Mouse (Mus musculus) bone marrow macrophage, adult 2 months (primary cell): ENCODE measurements around the gene Adcy5. TPM values are rescaled to one million over a fixed set of nuclear protein-coding genes. Genes with fewer than 3 reads are reported as not detected.

Experiments used
- H3K27ac ChIP-seq: 2 replicates; pipeline ENCODE4 v1.5.1; 2012; ENCODE audit warnings: low read depth, low read length; ENCODE audit not compliant: insufficient read depth
- H3K4me1 ChIP-seq: 2 replicates; pipeline ENCODE4 v1.6.1; 2012; ENCODE audit warnings: low read length; ENCODE audit not compliant: control insufficient read depth, insufficient read depth
- H3K4me3 ChIP-seq: 2 replicates; pipeline ENCODE4 v1.5.1; 2012; ENCODE audit warnings: mild to moderate bottlenecking, low read length, moderate library complexity; ENCODE audit not compliant: insufficient read depth
- CTCF ChIP-seq: IDR thresholded peaks from 2 replicates; pipeline ENCODE4 v1.5.1; 2012; ENCODE audit warnings: low read depth, mild to moderate bottlenecking, low read length, moderate library complexity
- POLR2A ChIP-seq: IDR thresholded peaks from 2 replicates; pipeline ENCODE4 v1.6.1; 2012; ENCODE audit warnings: mild to moderate bottlenecking, low read depth, low read length, borderline replicate concordance
- polyA plus RNA-seq: library from polyadenylated mRNA; stranded (reverse); fragments of >200 nt; gene quantifications from 2 replicates; pipeline ENCODE4 v1.2.4, GENCODE M21; 2012; ENCODE audit not compliant: missing spikeins, insufficient read depth, insufficient read length

Adcy5 gene
- polyA plus RNA-seq, 1 experiment: not detected

DNA sequence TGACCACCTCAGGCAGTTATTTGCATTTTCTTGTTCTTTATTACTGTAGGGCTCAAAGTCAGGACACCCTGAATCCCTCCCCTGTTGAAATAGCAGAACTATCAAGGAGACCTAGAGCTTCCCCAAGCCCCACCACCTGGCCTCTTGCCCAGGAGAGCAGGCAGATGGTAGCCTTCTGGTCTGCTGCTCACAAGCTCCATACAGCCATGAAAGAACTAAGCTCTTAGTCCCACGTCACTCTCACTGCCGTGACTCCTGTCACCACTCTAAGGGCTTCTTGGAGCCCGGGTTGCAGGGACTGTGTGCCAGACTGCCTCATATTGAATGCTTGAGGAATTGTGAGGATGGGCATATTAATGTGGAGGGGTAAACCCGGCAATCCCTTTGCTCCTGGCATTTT is 69.3 kb downstream of the Adcy5 start:
- H3K4me1 ChIP-seq: no peaks in the 10 kb centered on the region
- H3K27ac ChIP-seq: no peak overlapping the region
- no peak for TF ChIP-seq CTCF
- no peak for TF ChIP-seq POLR2A
- no peak overlapping the region for H3K4me3 ChIP-seq

DNA sequence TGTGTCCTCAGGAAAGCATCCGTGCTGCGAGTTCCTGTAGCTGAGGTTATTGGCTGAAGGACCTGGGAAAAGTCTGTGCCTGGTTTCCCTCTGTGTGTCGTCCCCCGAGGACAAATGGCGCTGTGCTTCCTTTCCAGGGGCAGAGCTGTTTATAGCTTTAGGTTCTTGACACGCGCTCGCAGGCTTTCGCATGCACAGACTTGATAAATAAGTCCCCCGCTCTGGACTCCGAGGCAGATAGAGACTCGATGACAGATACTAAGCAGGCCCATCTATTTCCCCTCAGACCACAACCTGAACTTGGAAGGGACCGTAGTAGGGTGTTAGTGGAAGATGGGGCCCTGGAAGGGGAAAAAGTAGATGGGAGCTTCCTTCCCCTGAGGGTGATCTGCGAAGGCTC is 70.0 kb downstream of the Adcy5 start:
- no peak overlapping the region for H3K27ac ChIP-seq
- no peak for TF ChIP-seq POLR2A
- TF ChIP-seq CTCF: no peak
- H3K4me1 ChIP-seq: 0 out of 2 replicates have a peak, but pooled peaks cover 2% of the 10 kb centered on the region
- H3K4me3 ChIP-seq: no peak overlapping the region

DNA sequence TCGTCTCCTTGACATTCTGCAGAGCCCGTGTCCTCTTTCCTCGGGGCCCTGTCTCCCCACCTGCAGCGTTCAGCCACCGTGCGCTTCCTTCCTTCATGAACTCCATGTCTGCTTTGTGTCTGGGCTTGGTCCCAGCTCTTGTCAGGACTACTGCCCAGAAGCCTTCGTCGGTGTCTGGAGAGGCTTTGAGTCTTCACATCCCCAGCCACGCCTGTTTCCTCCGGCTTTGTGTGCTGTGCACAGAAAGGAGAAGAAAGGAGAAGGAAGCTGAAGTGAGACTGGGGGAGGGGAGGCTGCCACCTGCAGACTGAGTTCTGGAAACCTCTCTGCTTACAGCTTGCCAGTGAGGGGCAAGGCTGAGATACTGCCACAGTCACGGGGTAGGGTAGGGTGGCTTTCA is 74.9 kb downstream of the Adcy5 start:
- no peak for TF ChIP-seq POLR2A
- no peak for TF ChIP-seq CTCF
- 0 out of 2 replicates have a peak, but pooled peaks cover 2% of the 10 kb centered on the region for H3K4me1 ChIP-seq
- H3K27ac ChIP-seq: no peak overlapping the region
- no peak overlapping the region for H3K4me3 ChIP-seq

DNA sequence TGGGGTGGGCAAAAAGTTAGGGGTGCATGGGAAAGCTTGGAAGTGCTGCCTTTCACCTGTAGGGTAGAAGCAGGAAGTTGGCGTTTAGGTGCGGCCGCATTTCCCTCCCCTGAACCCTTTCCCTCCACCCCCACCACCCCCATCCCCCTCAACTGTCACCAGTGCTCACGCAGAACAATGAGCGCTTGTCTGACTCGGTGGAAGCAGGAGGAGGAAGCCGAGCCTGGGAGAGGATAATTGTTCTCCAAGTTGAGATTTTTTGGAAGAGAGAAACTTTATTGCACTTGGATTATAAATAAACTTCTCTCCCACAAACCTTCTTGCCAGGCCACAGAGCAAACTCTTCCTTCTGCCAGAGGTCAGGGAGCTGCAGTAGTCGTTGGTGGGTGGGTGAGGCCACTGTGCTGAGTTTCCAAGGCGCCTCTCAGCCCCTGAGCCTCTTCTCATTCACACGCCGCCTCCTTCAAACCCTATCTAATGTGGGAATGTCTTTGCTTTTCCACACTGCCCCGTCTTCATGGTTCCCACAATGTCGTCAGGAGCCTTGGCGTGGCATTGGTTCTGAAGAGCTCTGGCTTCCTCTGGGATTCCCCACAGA is 77.6 kb downstream of the Adcy5 start:
- no peak overlapping the region for H3K27ac ChIP-seq
- 0 out of 2 replicates have a peak, but pooled peaks cover 2% of the 10 kb centered on the region for H3K4me1 ChIP-seq
- TF ChIP-seq POLR2A (no peak), CTCF (no peak)
- H3K4me3 ChIP-seq: no peak overlapping the region

DNA sequence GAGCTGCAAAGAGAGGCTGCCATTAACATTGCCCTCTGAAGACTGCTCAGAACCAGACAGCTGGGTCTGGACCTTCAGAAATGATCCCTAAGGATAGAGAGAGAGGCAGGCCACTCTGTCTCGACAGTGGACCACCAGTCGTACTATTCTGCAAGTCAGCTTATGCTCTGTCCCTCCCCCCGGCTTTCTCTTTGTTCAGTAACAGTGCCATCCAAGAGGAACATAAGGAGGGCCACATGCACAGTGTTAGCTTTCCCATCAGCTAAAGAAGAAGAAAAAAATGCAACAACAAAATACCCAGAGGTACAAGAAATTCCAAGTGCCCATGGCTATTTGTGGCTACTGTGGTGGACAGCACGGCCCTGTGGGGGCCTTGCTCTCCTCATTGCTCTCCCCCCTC is 78.7 kb downstream of the Adcy5 start:
- no peak overlapping the region for H3K27ac ChIP-seq
- H3K4me3 ChIP-seq: no peak overlapping the region
- H3K4me1 ChIP-seq: 0 out of 2 replicates have a peak, but pooled peaks cover 2% of the 10 kb centered on the region
- TF ChIP-seq POLR2A: no peak
- no peak for TF ChIP-seq CTCF

DNA sequence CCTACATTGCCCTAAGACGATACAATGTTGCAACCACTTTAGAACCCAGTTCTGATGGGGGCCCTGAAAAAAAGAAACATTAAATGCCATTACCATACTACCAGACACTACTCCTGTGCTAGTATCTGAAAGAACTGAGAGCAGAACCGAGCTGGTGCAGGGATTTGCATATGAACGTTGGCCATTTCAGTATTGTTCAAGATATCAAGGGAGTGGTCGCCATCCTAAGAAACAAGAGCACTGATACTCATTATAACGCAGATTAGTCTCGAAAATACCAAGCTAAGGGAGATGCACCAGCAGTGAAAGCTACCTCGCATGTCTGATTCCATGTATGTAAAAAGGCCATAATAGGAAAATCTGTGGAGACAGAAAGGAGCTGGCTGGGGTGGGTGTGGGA is 82.4 kb downstream of the Adcy5 start:
- no peak overlapping the region for H3K4me3 ChIP-seq
- no peak for TF ChIP-seq CTCF
- TF ChIP-seq POLR2A: no peak

DNA sequence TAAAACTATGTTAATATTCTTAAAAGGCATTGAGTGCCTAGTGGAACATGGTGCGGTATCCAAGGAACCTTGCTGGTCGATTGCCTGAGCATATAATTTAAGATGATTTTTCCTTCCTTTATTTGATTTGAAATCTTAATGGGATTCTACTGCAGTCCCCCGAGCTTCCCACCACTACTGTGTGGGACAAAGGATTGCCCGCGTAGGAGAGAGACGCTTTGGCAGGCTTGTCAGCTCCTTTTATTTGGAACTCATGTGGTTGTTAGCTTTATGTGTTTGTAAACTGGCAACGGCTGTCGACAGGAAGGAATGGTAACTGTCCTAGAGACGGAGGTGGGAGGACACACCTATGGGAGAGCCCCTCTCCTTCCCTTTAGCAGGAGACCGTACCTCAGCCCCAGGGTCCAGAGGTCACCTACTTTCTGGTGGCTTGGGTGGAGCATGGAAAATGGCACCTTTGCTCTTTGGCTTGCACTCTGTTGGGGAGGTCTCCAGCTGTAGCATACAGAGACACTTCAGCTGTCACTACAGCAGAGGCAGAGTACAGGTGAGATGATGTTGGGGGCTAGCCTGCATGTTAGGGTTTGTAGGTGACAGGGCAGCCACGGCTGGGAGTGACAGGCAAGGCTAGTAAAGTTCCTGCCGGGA is 84.8 kb downstream of the Adcy5 start:
- Histone ChIP-seq H3K4me1 (no peaks in the 10 kb centered on the region), H3K27ac (no peak overlapping the region), H3K4me3 (no peak overlapping the region)
- no peak for TF ChIP-seq CTCF
- TF ChIP-seq POLR2A: no peak

More for the DNA sequence above, 82.4 kb downstream of the Adcy5 start:
- no peak overlapping the region for H3K27ac ChIP-seq
- no peaks in the 10 kb centered on the region for H3K4me1 ChIP-seq

DNA sequence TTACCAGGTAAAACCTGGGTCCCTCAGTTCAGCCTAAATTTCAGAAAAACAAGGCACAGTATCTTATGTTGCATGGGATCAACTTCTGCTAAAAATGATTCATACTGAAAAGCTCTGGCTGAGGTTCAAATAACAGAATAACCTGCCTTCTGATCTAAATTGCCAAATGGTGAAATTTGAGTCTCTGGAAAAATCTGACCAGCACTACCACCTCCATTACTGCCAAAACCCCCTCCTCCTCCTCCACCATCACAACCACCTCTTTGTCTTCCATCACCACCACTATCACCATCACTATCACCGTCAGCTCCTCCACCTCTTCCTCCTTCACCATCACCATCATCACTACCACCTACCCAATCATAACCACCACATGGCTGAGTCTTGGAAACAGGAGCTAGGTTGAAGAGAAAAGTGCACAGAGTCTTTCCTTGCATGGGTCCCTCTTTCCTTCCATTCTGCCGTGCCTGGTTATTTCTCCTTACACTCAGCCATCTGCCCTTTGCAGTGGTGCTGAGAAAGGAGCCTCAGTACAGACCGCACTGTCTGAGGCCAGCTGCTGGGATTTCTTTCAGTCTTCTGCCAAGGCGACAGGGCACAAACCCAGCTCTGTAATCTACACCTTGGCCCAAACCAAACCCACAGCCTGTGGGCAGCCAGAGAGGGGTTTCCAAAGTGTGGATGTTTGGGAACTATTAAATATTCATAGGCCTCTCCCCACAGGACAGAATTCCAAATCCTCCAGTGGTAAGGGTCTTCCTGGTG is 85.5 kb downstream of the Adcy5 start:
- TF ChIP-seq POLR2A (no peak), CTCF (no peak)
- H3K4me1 ChIP-seq: no peaks in the 10 kb centered on the region
- no peak overlapping the region for H3K27ac ChIP-seq
- no peak overlapping the region for H3K4me3 ChIP-seq

DNA sequence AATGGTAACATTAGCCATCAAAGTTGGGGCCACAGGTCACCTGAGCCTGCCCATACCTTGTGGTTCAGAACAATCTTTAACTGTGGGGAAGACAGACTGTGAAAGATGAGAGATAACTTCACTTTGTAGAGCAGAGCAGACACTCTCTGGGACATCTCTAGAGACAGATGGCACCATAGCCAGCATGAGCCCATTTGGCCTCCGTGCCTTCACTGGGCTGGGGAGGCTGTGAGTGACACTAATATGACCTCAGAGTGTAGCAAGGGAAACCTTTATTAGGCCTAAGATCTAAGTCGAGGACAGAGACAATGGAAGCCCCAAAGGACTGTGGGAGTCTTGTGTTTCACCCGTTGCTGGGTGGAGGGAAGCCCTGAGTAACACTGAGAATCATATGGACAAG is 92.7 kb downstream of the Adcy5 start:
- Histone ChIP-seq H3K4me3 (no peak overlapping the region), H3K27ac (no peak overlapping the region), H3K4me1 (no peaks in the 10 kb centered on the region)
- TF ChIP-seq POLR2A (no peak), CTCF (no peak)

DNA sequence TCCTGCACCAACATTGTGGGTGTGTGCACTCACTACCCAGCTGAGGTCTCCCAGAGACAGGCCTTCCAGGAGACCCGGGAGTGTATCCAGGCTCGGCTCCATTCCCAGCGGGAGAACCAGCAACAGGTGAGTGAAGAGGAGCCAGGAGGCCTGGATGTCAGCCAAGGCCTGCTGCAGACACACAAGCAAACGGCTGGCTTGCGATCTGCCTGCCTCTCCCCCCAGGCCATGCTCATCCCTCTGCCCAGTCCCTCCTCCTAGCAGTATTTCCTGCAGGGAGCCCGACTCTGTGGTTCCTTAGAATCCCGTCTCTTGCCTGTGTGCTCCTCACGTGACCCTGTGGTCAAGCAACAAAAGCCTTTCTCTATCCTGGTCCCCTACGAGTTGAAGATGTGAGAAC is 94.1 kb downstream of the Adcy5 start:
- no peak for TF ChIP-seq CTCF
- TF ChIP-seq POLR2A: no peak
- no peaks in the 10 kb centered on the region for H3K4me1 ChIP-seq

More for the DNA sequence above, 94.1 kb downstream of the Adcy5 start:
- H3K27ac ChIP-seq: no peak overlapping the region
- no peak overlapping the region for H3K4me3 ChIP-seq
